Mouse (Mus musculus): ENCODE results near the gene Vrk1. TPM values are rescaled to one million over a fixed set of nuclear protein-coding genes. Genes with fewer than 3 reads are reported as not detected.

The Vrk1 gene
- polyA plus RNA-seq, 1 experiment, result 22.8 TPM

DNA sequence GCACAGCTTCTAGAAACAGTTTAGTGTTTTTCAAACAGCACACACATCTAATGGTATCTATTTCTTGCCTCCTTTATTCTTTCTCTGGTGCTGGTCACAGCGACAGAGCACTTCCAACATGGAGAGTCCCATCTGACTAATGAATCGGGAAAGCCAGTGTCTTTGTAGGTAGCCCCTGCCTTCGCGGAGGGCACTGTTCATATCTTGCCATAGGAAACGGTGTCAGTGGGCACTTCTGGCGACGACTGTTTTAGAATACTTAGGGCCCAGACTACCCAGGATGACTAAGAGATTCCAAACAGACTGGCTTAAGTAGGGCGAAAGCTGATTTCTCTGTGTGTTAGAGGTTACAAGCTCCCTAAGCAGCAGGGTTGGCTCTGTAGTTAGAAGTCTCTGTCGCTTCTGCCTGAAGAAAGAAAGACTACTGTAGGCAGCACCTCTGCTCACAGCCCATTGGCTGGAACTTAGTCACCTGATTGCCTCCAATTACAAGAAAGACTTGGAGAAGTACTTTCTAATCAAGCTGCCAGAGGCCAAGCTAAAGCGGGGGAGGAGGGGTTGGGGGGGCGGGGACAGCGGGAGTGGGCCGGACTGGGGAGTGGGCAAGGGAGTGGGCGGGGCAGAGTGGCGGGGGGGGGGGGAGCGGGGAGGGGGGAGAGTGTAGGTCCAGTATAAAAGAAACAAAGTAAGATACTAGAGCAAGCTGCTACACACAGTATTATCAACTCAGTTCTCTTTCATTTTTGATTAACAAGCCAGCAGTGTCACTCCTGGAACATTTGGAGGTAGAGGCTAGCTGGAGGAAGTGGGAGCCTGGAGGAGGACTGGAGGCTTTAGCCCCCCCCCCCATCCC lies 28.7 kb upstream of the Vrk1 start:
- no peaks in the 10 kb centered on the region for H3K27me3 ChIP-seq (ENCODE audit: control insufficient read depth, insufficient read depth, insufficient read length)
- no peak for TF ChIP-seq MYOD1 (IDR thresholded peaks at IDR 0.05; ENCODE audit: control insufficient read depth, insufficient read length, low read depth)
- no peak for TF ChIP-seq CEBPB (IDR thresholded peaks at IDR 0.05; ENCODE audit: low read depth)
- TF ChIP-seq FOSL1 (IDR thresholded peaks at IDR 0.05; ENCODE audit: insufficient read depth, low read length, poor library complexity, severe bottlenecking), result no peak
- no peak for TF ChIP-seq USF1 (IDR thresholded peaks at IDR 0.05; ENCODE audit: low read depth)
- no peak for TF ChIP-seq MYOG (IDR thresholded peaks at IDR 0.05; ENCODE audit: control insufficient read depth, extremely low read depth, insufficient read length)
- no peak for TF ChIP-seq CTCF (IDR thresholded peaks at IDR 0.05; ENCODE audit: control insufficient read depth, insufficient read depth, insufficient read length)
- no peak for TF ChIP-seq MAX (IDR thresholded peaks at IDR 0.05)
- H3K79me3 ChIP-seq (ENCODE audit: low read depth), result no peaks in the 10 kb centered on the region
- no peak overlapping the region for H3K4me3 ChIP-seq (ENCODE audit: insufficient read depth, poor library complexity, severe bottlenecking)
- no peaks in the 10 kb centered on the region for H3K36me3 ChIP-seq (ENCODE audit: control insufficient read depth, insufficient read depth)
- no peak overlapping the region for H3ac ChIP-seq (ENCODE audit: control insufficient read depth, insufficient read length, low read depth)
- H3K79me2 ChIP-seq (ENCODE audit: control insufficient read depth, insufficient read depth), result no peaks in the 10 kb centered on the region

DNA sequence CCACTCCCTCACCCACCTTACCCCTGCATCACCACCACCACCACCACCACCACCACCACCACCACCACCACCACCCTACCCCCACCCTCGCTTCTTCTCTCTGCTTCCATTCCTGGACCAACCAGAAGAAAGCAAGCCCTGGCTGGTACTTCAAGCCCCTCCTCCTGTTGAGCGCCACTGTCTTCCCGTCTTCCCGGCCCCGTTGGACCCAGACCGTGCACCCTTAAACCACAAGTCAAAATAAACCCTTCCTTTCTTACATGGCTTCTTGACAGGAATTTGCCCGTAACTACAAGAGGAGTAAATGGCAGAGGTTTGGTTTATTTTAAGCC lies 28.1 kb upstream of the Vrk1 start:
- TF ChIP-seq FOSL1 (IDR thresholded peaks at IDR 0.05; ENCODE audit: insufficient read depth, low read length, poor library complexity, severe bottlenecking) (no peak), USF1 (IDR thresholded peaks at IDR 0.05; ENCODE audit: low read depth) (no peak), MYOG (IDR thresholded peaks at IDR 0.05; ENCODE audit: control insufficient read depth, extremely low read depth, insufficient read length) (no peak), MYOD1 (IDR thresholded peaks at IDR 0.05; ENCODE audit: control insufficient read depth, insufficient read length, low read depth) (no peak), CTCF (IDR thresholded peaks at IDR 0.05; ENCODE audit: control insufficient read depth, insufficient read depth, insufficient read length) (no peak), MAX (IDR thresholded peaks at IDR 0.05) (no peak), CEBPB (IDR thresholded peaks at IDR 0.05; ENCODE audit: low read depth) (no peak)
- H3K4me3 ChIP-seq (ENCODE audit: insufficient read depth, poor library complexity, severe bottlenecking), result no peak overlapping the region
- no peaks in the 10 kb centered on the region for H3K79me3 ChIP-seq (ENCODE audit: low read depth)
- H3K79me2 ChIP-seq (ENCODE audit: control insufficient read depth, insufficient read depth), result no peaks in the 10 kb centered on the region
- no peaks in the 10 kb centered on the region for H3K36me3 ChIP-seq (ENCODE audit: control insufficient read depth, insufficient read depth)
- no peaks in the 10 kb centered on the region for H3K27me3 ChIP-seq (ENCODE audit: control insufficient read depth, insufficient read depth, insufficient read length)
- no peak overlapping the region for H3ac ChIP-seq (ENCODE audit: control insufficient read depth, insufficient read length, low read depth)

GRCm38 (mm10) chr12:105982598-105982997 lies 27.4 kb upstream of the Vrk1 start:
- Histone ChIP-seq H3ac (ENCODE audit: control insufficient read depth, insufficient read length, low read depth) (no peak overlapping the region), H3K79me2 (ENCODE audit: control insufficient read depth, insufficient read depth) (no peaks in the 10 kb centered on the region), H3K4me3 (ENCODE audit: insufficient read depth, poor library complexity, severe bottlenecking) (no peak overlapping the region), H3K79me3 (ENCODE audit: low read depth) (no peaks in the 10 kb centered on the region), H3K27me3 (ENCODE audit: control insufficient read depth, insufficient read depth, insufficient read length) (no peaks in the 10 kb centered on the region), H3K36me3 (ENCODE audit: control insufficient read depth, insufficient read depth) (no peaks in the 10 kb centered on the region)
- TF ChIP-seq FOSL1 (IDR thresholded peaks at IDR 0.05; ENCODE audit: insufficient read depth, low read length, poor library complexity, severe bottlenecking) (no peak), CTCF (IDR thresholded peaks at IDR 0.05; ENCODE audit: control insufficient read depth, insufficient read depth, insufficient read length) (no peak), CEBPB (IDR thresholded peaks at IDR 0.05; ENCODE audit: low read depth) (no peak), MYOD1 (IDR thresholded peaks at IDR 0.05; ENCODE audit: control insufficient read depth, insufficient read length, low read depth) (no peak)

- no peaks in the 10 kb centered on the region for H3K79me3 ChIP-seq (ENCODE audit: low read depth)
- no peaks in the 10 kb centered on the region for H3K36me3 ChIP-seq (ENCODE audit: control insufficient read depth, insufficient read depth)
- H3ac ChIP-seq (ENCODE audit: control insufficient read depth, insufficient read length, low read depth), result no peak overlapping the region
- no peaks in the 10 kb centered on the region for H3K27me3 ChIP-seq (ENCODE audit: control insufficient read depth, insufficient read depth, insufficient read length)
- TF ChIP-seq USF1 (IDR thresholded peaks at IDR 0.05; ENCODE audit: low read depth), result no peak
- TF ChIP-seq MYOG (IDR thresholded peaks at IDR 0.05; ENCODE audit: control insufficient read depth, extremely low read depth, insufficient read length), result no peak
- TF ChIP-seq CEBPB (IDR thresholded peaks at IDR 0.05; ENCODE audit: low read depth), result no peak
- TF ChIP-seq MYOD1 (IDR thresholded peaks at IDR 0.05; ENCODE audit: control insufficient read depth, insufficient read length, low read depth), result no peak
- TF ChIP-seq CTCF (IDR thresholded peaks at IDR 0.05; ENCODE audit: control insufficient read depth, insufficient read depth, insufficient read length), result no peak
- no peak for TF ChIP-seq MAX (IDR thresholded peaks at IDR 0.05)
- no peak for TF ChIP-seq FOSL1 (IDR thresholded peaks at IDR 0.05; ENCODE audit: insufficient read depth, low read length, poor library complexity, severe bottlenecking)
- no peak overlapping the region for H3K4me3 ChIP-seq (ENCODE audit: insufficient read depth, poor library complexity, severe bottlenecking)
- H3K79me2 ChIP-seq (ENCODE audit: control insufficient read depth, insufficient read depth), result no peaks in the 10 kb centered on the region
Measured at GRCm38 (mm10) chr12:105983499-105983898, 26.5 kb upstream of the Vrk1 start.

- no peaks in the 10 kb centered on the region for H3K36me3 ChIP-seq (ENCODE audit: control insufficient read depth, insufficient read depth)
- no peak overlapping the region for H3K4me3 ChIP-seq (ENCODE audit: insufficient read depth, poor library complexity, severe bottlenecking)
- no peak overlapping the region for H3ac ChIP-seq (ENCODE audit: control insufficient read depth, insufficient read length, low read depth)
- H3K27me3 ChIP-seq (ENCODE audit: control insufficient read depth, insufficient read depth, insufficient read length), result no peaks in the 10 kb centered on the region
- H3K79me3 ChIP-seq (ENCODE audit: low read depth), result no peaks in the 10 kb centered on the region
- H3K79me2 ChIP-seq (ENCODE audit: control insufficient read depth, insufficient read depth), result no peaks in the 10 kb centered on the region
- TF ChIP-seq MAX (IDR thresholded peaks at IDR 0.05) (no peak), CTCF (IDR thresholded peaks at IDR 0.05; ENCODE audit: control insufficient read depth, insufficient read depth, insufficient read length) (no peak), MYOG (IDR thresholded peaks at IDR 0.05; ENCODE audit: control insufficient read depth, extremely low read depth, insufficient read length) (no peak), MYOD1 (IDR thresholded peaks at IDR 0.05; ENCODE audit: control insufficient read depth, insufficient read length, low read depth) (no peak), FOSL1 (IDR thresholded peaks at IDR 0.05; ENCODE audit: insufficient read depth, low read length, poor library complexity, severe bottlenecking) (no peak), USF1 (IDR thresholded peaks at IDR 0.05; ENCODE audit: low read depth) (no peak), CEBPB (IDR thresholded peaks at IDR 0.05; ENCODE audit: low read depth) (no peak)
Measured at GRCm38 (mm10) chr12:105988434-105988833, 21.6 kb upstream of the Vrk1 start.
